Mouse (Mus musculus) olfactory bulb, adult 2 months (tissue): ENCODE data around the gene Cyb5r3. TPM values are rescaled to one million over a fixed set of nuclear protein-coding genes. Genes with fewer than 3 reads are reported as not detected.
"Not testable (repeated sequence)": the region's sequence is repeated elsewhere in the genome, so short reads cannot be mapped to it uniquely, and the experiment has no call there.

Source experiments
- H3K27ac ChIP-seq: fragments of 200-500 bp; 2 replicates; pipeline ENCODE4 v1.5.1; 2012; ENCODE audit warnings: low read depth, low read length; ENCODE audit not compliant: insufficient read depth
- H3K4me1 ChIP-seq: fragments of 200-500 bp; 2 replicates; pipeline ENCODE4 v1.6.1; 2012; ENCODE audit warnings: low read length; ENCODE audit not compliant: control insufficient read depth, insufficient read depth
- H3K4me3 ChIP-seq: fragments of 200-500 bp; 2 replicates; pipeline ENCODE4 v1.5.1; 2012; ENCODE audit warnings: mild to moderate bottlenecking, low read depth, low read length, moderate library complexity; ENCODE audit not compliant: insufficient read depth
- CTCF ChIP-seq: fragments of 200-500 bp; IDR thresholded peaks from 2 replicates; pipeline ENCODE4 v1.5.1; 2012; ENCODE audit warnings: low read depth, mild to moderate bottlenecking, low read length, moderate library complexity; ENCODE audit not compliant: insufficient read depth
- POLR2A ChIP-seq: fragments of 200-500 bp; IDR thresholded peaks from 2 replicates; pipeline ENCODE4 v1.6.1; 2012; ENCODE audit warnings: mild to moderate bottlenecking, low read depth, low read length, moderate library complexity; ENCODE audit not compliant: insufficient read depth
- WGBS: fragments of 180-500 bp; shearing (Covaris S2); methylation state at CpG from one replicate; pipeline ENCODE4 v1.1.7; 2018; 5-methylcytosine and 5-hydroxymethylcytosine counted together
- polyA plus RNA-seq: library from polyadenylated mRNA; stranded (reverse); fragments of >200 nt; gene quantifications from 2 replicates; pipeline ENCODE4 v1.2.4, GENCODE M21; 2012; ENCODE audit warnings: low replicate concordance; ENCODE audit not compliant: missing spikeins, insufficient read depth, insufficient read length

Cyb5r3 gene
- polyA plus RNA-seq, 1 experiment: not detected

GRCm38 (mm10) chr15:83135654-83136053 lies 36.7 kb downstream of the Cyb5r3 start:
- Histone ChIP-seq H3K4me1 (peaks cover 5% of the 10 kb centered on the region), H3K27ac (no peak overlapping the region), H3K4me3 (no peak overlapping the region)
- TF ChIP-seq CTCF (no peak), POLR2A (no peak)
- WGBS: 79% methylated on average over 2 of the region's 2 CpGs

- Histone ChIP-seq H3K4me1 (peaks cover 4% of the 10 kb centered on the region), H3K4me3 (no peak overlapping the region), H3K27ac (no peak overlapping the region)
- 61% methylated on average over 6 of the region's 6 CpGs for WGBS
- TF ChIP-seq POLR2A: no peak
- no peak for TF ChIP-seq CTCF
Observed at GRCm38 (mm10) chr15:83134671-83135070, 37.7 kb downstream of the Cyb5r3 start.

- H3K4me1 ChIP-seq: no peaks in the 10 kb centered on the region
- 85% methylated on average over 7 of the region's 7 CpGs for WGBS
- H3K27ac ChIP-seq: no peak overlapping the region
- no peak overlapping the region for H3K4me3 ChIP-seq
- TF ChIP-seq CTCF: no peak
- TF ChIP-seq POLR2A: no peak
Observed at GRCm38 (mm10) chr15:83129530-83130231, 42.7 kb downstream of the Cyb5r3 start.

- 50% methylated on average over 3 of the region's 3 CpGs for WGBS
- not testable (repeated sequence) for H3K4me1 ChIP-seq, H3K27ac ChIP-seq, H3K4me3 ChIP-seq
Observed at GRCm38 (mm10) chr15:83127037-83127436, 45.4 kb downstream of the Cyb5r3 start.

- Histone ChIP-seq H3K4me3 (no peak overlapping the region), H3K27ac (no peak overlapping the region), H3K4me1 (peaks cover 2% of the 10 kb centered on the region)
- TF ChIP-seq CTCF (no peak), POLR2A (no peak)
- WGBS: 80% methylated on average over 9 of the region's 9 CpGs
Observed at GRCm38 (mm10) chr15:83126582-83126981, 45.8 kb downstream of the Cyb5r3 start.

GRCm38 (mm10) chr15:83124625-83125024 lies 47.8 kb downstream of the Cyb5r3 start:
- TF ChIP-seq CTCF (no peak), POLR2A (no peak)
- 69% methylated on average over 5 of the region's 5 CpGs for WGBS
- Histone ChIP-seq H3K27ac (no peak overlapping the region), H3K4me3 (no peak overlapping the region), H3K4me1 (peaks cover 7% of the 10 kb centered on the region)

- WGBS: 5% methylated on average over 32 of the region's 32 CpGs
- Histone ChIP-seq H3K27ac (peak within 1 kb of the TSS; percentile 57), H3K4me1 (peaks cover 14% of the 10 kb centered on the region), H3K4me3 (peak within 1 kb of the TSS; percentile 91)
- TF ChIP-seq CTCF: no peak
- peak; percentile 31; the same call in 1 of the 2 replicates for TF ChIP-seq POLR2A
Observed at GRCm38 (mm10) chr15:83122566-83123145, 49.7 kb downstream of the Cyb5r3 start, which contains the start of gene Rrp7a. Rrp7a (minus strand) TSS chr15:83122801.

- no peak for TF ChIP-seq POLR2A
- no peak for TF ChIP-seq CTCF
- 2% methylated on average over 42 of the region's 43 CpGs for WGBS
- peak overlapping the region; percentile 57 for H3K27ac ChIP-seq
Observed at GRCm38 (mm10) chr15:83121709-83122565, 50.5 kb downstream of the Cyb5r3 start.

GRCm38 (mm10) chr15:83118360-83118759 lies 54.0 kb downstream of the Cyb5r3 start:
- 42% methylated on average over 7 of the region's 7 CpGs for WGBS
- TF ChIP-seq CTCF (no peak), POLR2A (no peak)
- Histone ChIP-seq H3K4me3 (no peak overlapping the region), H3K4me1 (peaks cover 14% of the 10 kb centered on the region), H3K27ac (no peak overlapping the region)

More at GRCm38 (mm10) chr15:83121709-83122565, 50.5 kb downstream of the Cyb5r3 start:
- peaks cover 14% of the 10 kb centered on the region for H3K4me1 ChIP-seq
- H3K4me3 ChIP-seq: peak overlapping the region; percentile 91
